Mouse (Mus musculus) hematopoietic stem cell, adult 5-6 weeks (primary cell): Measurements from ENCODE around the gene Alpk3. TPM values are rescaled to one million over a fixed set of nuclear protein-coding genes. Genes with fewer than 3 reads are reported as not detected.
"Not testable (repeated sequence)": the region's sequence is repeated elsewhere in the genome, so short reads cannot be mapped to it uniquely, and the experiment has no call there.

Experiments used
- ATAC-seq, 2 experiments: fragments of 125-278 bp in 1 of 2; replicated peaks in 1 of 2; 2 replicates each; pipeline ENCODE4 v1.8.0; 2016 to 2017; ENCODE audit warnings: inconsistent platforms in 2 of 2, mild to moderate bottlenecking in 2 of 2, moderate number of reproducible peaks in 2 of 2, low read depth in 1 of 2, moderate TSS enrichment in 1 of 2; ENCODE audit not compliant: low FRiP score in 2 of 2, poor library complexity in 2 of 2, severe bottlenecking in 2 of 2, insufficient read depth in 1 of 2, low TSS enrichment in 1 of 2
- total RNA-seq: library from RNA; stranded (forward); fragments of 172-1452, 232-1000 nt; gene quantifications from 2 replicates; pipeline ENCODE4 v1.2.3, GENCODE M21; 2017

Gene Alpk3
- total RNA-seq, 1 experiment from 2014 or later = 4.3 TPM

- no peak for ATAC-seq
Observed at GRCm38 (mm10) chr7:81111729-81112128, 54.3 kb downstream of the Alpk3 start.

- ATAC-seq = no peak
Observed at GRCm38 (mm10) chr7:81112686-81113360, 55.4 kb downstream of the Alpk3 start.

- ATAC-seq = no peak
Observed at GRCm38 (mm10) chr7:81114555-81114954, 57.2 kb downstream of the Alpk3 start, which contains the start of gene Slc28a1. Slc28a1 (plus strand) TSS chr7:81114799.

DNA sequence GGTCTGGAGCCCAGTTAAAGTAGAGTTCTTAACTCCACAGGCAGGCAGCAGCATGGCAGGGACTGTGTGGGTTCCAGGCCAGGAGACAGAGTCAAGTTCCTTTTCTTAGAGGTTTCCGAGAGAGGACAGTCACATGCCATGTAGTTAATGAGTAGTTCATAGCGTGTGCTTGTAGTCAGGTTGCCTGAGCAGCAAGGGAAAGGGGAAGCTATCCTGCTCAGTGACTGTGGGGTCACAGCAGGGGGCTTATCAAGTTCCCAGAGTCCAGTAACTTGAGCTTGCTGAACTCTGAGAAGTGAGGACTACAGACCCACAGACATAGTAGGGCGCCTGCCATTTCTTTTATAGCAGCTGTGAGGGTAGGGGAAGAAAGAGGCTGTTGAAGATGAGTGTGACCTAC lies 63.7 kb downstream of the Alpk3 start:
- ATAC-seq = peak; percentile 24 to 34; a peak in 1 of 4 replicates

GRCm38 (mm10) chr7:81122808-81123207 lies 65.4 kb downstream of the Alpk3 start:
- no peak; a peak in 1 of 4 replicates for ATAC-seq

DNA sequence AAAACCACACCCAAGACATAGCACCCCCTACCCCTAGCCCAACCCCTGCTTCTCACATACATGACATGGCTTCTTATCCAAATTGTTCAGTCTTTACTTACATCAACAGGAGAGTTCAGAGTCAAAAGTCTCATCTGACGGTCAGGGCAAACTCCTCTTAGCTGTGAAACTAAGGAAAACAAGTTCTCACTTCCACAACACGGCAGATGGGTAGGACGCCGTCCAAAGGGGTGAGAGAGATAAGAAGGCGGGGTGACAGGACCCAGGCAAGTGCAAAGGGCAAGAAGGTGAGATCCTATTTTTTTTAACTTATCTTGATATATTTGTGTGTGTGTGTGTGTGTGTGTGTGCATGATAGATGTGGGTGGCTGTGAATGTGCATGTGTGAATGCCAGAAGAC lies 66.2 kb downstream of the Alpk3 start:
- no peak for ATAC-seq

- ATAC-seq = no peak
Observed at GRCm38 (mm10) chr7:81124773-81125172, 67.4 kb downstream of the Alpk3 start.

- no peak for ATAC-seq
Observed at GRCm38 (mm10) chr7:81125215-81126175, 68.1 kb downstream of the Alpk3 start.

GRCm38 (mm10) chr7:81131864-81132263 lies 74.5 kb downstream of the Alpk3 start:
- ATAC-seq = no peak

GRCm38 (mm10) chr7:81132851-81133279 lies 75.5 kb downstream of the Alpk3 start:
- no peak for ATAC-seq

DNA sequence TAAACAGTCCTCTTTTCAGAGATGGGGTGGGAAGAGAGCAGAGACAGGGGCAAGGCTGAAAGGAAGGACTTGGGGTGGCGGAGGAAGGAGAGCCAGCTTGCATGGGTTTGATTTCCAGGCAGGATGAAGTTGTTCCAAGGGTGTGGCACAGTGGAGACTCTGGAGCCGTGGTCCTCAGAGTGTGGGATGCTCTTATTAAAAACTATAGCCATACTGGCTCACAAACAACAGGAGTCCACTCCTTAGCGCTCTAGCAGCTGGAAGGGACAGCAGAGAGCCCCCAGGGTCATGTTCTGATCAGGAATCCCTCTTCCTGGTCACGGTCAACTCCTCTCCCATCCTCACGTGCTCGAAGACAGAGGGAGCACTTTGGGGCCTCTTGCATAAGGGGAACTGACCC lies 76.0 kb downstream of the Alpk3 start:
- no peak for ATAC-seq

DNA sequence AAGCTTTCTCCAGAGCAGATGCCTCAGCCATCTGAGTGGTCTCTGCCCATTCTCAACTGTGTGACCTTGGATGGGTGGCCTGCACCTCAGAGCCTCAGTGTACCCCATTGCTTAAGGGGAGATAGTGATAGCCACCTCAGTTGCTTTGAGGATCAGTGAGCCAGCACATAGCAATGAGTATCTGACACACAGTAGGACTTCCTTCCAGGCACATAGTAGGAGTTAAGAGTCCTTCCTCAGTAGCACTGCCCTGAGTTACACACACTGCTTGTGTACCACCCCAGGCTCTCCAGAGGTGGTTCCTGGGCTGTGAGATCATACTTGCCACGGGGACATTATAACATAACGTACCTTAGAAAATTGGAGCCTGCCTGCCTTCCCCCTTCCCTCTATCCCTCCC lies 76.5 kb downstream of the Alpk3 start:
- ATAC-seq = no peak

- peak; percentile 69 to 85 for ATAC-seq
Observed at GRCm38 (mm10) chr7:81134614-81135067, 77.2 kb downstream of the Alpk3 start.

DNA sequence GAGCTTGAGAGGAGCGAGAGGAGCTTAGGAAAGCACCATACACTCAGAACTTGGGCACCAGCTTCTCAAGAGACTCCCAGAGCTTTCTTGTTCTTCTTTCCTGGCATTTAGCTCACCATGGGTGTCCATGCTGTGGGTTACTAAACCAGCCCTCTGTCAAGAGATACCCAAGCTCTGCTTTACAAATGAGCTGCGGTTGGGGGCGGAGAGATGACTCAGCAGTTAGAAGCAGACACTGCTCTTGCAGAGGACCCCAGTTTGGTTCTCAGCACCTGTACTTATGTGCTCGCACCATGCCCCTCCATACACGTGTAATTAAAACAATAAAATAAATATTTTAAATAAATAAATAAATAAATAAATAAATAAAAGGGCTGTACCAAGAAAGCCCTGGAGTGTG lies 79.9 kb downstream of the Alpk3 start:
- no peak for ATAC-seq

DNA sequence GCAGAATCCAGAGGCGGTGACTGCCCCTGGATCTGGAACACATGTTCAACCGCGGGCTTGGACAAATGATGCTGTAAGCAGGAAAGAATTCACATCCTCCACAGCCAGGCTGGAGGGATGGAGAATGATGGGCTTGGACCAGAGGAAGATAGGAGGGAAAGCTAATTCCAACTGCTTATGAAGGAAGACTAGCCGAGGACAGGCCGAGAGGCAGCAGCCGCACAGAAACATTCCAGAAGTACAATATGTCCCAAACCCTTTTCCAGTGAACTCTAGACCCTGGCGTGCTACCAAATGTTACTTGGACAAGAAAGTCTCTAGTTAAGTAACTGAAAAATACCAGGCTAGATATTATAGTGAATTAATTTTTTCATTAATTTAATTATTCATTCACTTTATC lies 81.7 kb downstream of the Alpk3 start:
- no peak for ATAC-seq

GRCm38 (mm10) chr7:81139671-81140404 lies 82.4 kb downstream of the Alpk3 start:
- ATAC-seq = no peak

DNA sequence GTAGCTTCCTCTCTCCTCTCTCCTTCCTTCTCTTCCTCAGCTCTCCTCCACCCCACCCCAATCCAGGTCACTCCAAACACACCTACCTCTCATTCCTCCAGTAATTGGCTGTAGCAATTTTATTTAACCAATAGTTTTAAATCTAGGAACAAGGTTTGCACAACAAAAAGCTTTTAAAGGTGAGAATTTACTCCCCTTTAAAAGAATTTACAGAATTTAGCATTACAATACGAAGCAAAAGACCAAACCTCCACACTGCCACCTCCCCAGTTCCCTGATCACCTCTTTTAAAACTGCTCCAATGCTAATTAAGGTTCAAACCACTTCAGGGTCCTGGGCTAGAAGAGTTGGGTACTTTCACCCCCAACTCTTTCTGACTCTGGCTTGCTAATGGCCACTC lies 84.1 kb downstream of the Alpk3 start:
- ATAC-seq = no peak

GRCm38 (mm10) chr7:81143056-81143455 lies 85.7 kb downstream of the Alpk3 start:
- ATAC-seq = not testable (repeated sequence)
